Mouse (Mus musculus): ENCODE measurements around the gene Fxyd3.

DNA sequence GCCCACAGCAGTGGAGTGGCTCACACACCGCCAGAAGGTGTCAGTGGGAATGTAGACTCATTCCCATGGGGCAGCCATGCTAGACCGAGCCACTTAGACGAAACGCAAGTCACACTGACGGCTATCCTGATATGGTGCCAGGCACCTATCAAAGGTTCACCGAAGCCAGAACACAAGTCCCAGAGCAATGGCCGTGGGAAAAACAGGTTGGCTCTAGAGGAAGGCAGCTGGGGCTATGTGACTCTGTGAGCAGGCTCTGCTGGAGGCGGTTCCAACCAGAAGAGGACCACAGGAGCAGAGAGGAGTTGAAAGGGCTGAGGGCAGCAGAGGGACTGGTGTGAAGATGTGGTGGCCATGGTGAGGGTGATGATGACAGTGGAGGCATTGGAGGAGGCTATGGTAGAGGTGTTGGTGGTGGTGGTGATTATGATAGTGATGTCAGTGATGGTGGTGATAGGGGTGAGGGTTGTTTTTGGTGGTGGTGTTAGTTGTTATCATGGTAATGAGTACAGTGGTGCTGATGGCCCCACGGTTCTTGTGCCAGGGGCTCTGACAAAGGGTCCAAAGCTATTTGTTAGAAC is 9.8 kb upstream of the Fxyd3 start:
- TF ChIP-seq ZC3H11A (IDR thresholded peaks at IDR 0.05; ENCODE audit: borderline replicate concordance, low read depth, low read length) = no peak
- no peak for TF ChIP-seq MAFK (IDR thresholded peaks at IDR 0.05; ENCODE audit: insufficient read depth, low read depth, low read length)
